Mouse (Mus musculus): Measurements from ENCODE around the gene Sike1. TPM values are rescaled to one million over a fixed set of nuclear protein-coding genes. Genes with fewer than 3 reads are reported as not detected.

Sike1 gene
- polyA plus RNA-seq, 1 experiment from 2014 or later, result 67.6 TPM

GRCm38 (mm10) chr3:103026174-103026573 lies 30.7 kb downstream of the Sike1 start:
- H3K4me1 ChIP-seq (replicated peaks), result peaks cover 11% of the 10 kb centered on the region
- WGBS, result 91% methylated on average over 1 of the region's 1 CpGs
- no peak overlapping the region for H3K27ac ChIP-seq
- H3K9ac ChIP-seq, result no peak overlapping the region
- H3K9me3 ChIP-seq (replicated peaks), result no peaks in the 10 kb centered on the region
- no peaks in the 10 kb centered on the region for H3K27me3 ChIP-seq
- H3K4me2 ChIP-seq, result no peak overlapping the region
- peaks cover 25% of the 10 kb centered on the region for H3K36me3 ChIP-seq
- H3K4me3 ChIP-seq, result no peak overlapping the region
- no peak for ATAC-seq (replicated peaks; ENCODE audit: insufficient number of reproducible peaks, insufficient read depth, low FRiP score, low read depth)

GRCm38 (mm10) chr3:103040285-103040684 lies 44.8 kb downstream of the Sike1 start:
- ATAC-seq (replicated peaks; ENCODE audit: insufficient number of reproducible peaks, insufficient read depth, low FRiP score, low read depth), result no peak
- H3K27ac ChIP-seq, result no peak overlapping the region
- no peaks in the 10 kb centered on the region for H3K4me1 ChIP-seq (replicated peaks)
- H3K4me2 ChIP-seq, result no peak overlapping the region
- no peak overlapping the region for H3K4me3 ChIP-seq
- no peaks in the 10 kb centered on the region for H3K27me3 ChIP-seq
- no peaks in the 10 kb centered on the region for H3K9me3 ChIP-seq (replicated peaks)
- 93% methylated on average over 6 of the region's 6 CpGs for WGBS
- H3K36me3 ChIP-seq, result peaks cover 64% of the 10 kb centered on the region
- no peak overlapping the region for H3K9ac ChIP-seq

- H3K36me3 ChIP-seq, result peaks cover 69% of the 10 kb centered on the region
- no peaks in the 10 kb centered on the region for H3K4me1 ChIP-seq (replicated peaks)
- 78% methylated on average over 1 of the region's 1 CpGs for WGBS
- no peak overlapping the region for H3K4me3 ChIP-seq
- no peaks in the 10 kb centered on the region for H3K9me3 ChIP-seq (replicated peaks)
- no peak overlapping the region for H3K9ac ChIP-seq
- no peak for ATAC-seq (replicated peaks; ENCODE audit: insufficient number of reproducible peaks, insufficient read depth, low FRiP score, low read depth)
- H3K27me3 ChIP-seq, result no peaks in the 10 kb centered on the region
- H3K4me2 ChIP-seq, result no peak overlapping the region
- H3K27ac ChIP-seq, result no peak overlapping the region
Measured at GRCm38 (mm10) chr3:103040861-103041379, 45.4 kb downstream of the Sike1 start.

- H3K36me3 ChIP-seq, result peaks cover 66% of the 10 kb centered on the region
- WGBS, result 83% methylated on average over 5 of the region's 5 CpGs
- no peak overlapping the region for H3K4me3 ChIP-seq
- H3K4me2 ChIP-seq, result no peak overlapping the region
- no peak for ATAC-seq (replicated peaks; ENCODE audit: insufficient number of reproducible peaks, insufficient read depth, low FRiP score, low read depth)
- H3K27ac ChIP-seq, result no peak overlapping the region
- no peaks in the 10 kb centered on the region for H3K9me3 ChIP-seq (replicated peaks)
- H3K4me1 ChIP-seq (replicated peaks), result peaks cover 9% of the 10 kb centered on the region; the same call in 1 of the 2 replicates
- no peaks in the 10 kb centered on the region for H3K27me3 ChIP-seq
- no peak overlapping the region for H3K9ac ChIP-seq
Measured at GRCm38 (mm10) chr3:103056016-103056595, 60.6 kb downstream of the Sike1 start.

- H3K4me3 ChIP-seq, result peak overlapping the region; percentile 71
- 4% methylated on average over 10 of the region's 10 CpGs for WGBS
- H3K9ac ChIP-seq, result peak overlapping the region; percentile 38; the same call in 1 of the 2 replicates
- peak; percentile 16 for ATAC-seq (replicated peaks; ENCODE audit: insufficient number of reproducible peaks, insufficient read depth, low FRiP score, low read depth)
- no peaks in the 10 kb centered on the region for H3K9me3 ChIP-seq (replicated peaks)
- H3K27ac ChIP-seq, result peak overlapping the region; percentile 90
- peaks cover 9% of the 10 kb centered on the region; the same call in 1 of the 2 replicates for H3K4me1 ChIP-seq (replicated peaks)
- H3K27me3 ChIP-seq, result no peaks in the 10 kb centered on the region
- peaks cover 64% of the 10 kb centered on the region for H3K36me3 ChIP-seq
- peak overlapping the region; percentile 65 for H3K4me2 ChIP-seq
Measured at GRCm38 (mm10) chr3:103057752-103058151, 62.2 kb downstream of the Sike1 start.

Other genes with a start within 250 kb of the Sike1 start
- gene Tshb, start 213.0 kb upstream of the Sike1 start, polyA plus RNA-seq (2015; fragmentation: Nextera tagmentation; extraction: Ambion mirVana), result 0.08 TPM in 1 of 2 replicates, not detected in the other
- not detected in 2 replicates for gene Sycp1, start 59.6 kb upstream of the Sike1 start, polyA plus RNA-seq (2015; fragmentation: Nextera tagmentation; extraction: Ambion mirVana)
- gene Nr1h5, start 31.6 kb upstream of the Sike1 start, polyA plus RNA-seq (2015; fragmentation: Nextera tagmentation; extraction: Ambion mirVana), result 0.06 and 0.14 TPM in 2 replicates
- 254 and 259 TPM in 2 replicates for gene Csde1, start 24.7 kb downstream of the Sike1 start, polyA plus RNA-seq (2015; fragmentation: Nextera tagmentation; extraction: Ambion mirVana)
- gene Nras, start 62.6 kb downstream of the Sike1 start, polyA plus RNA-seq (2015; fragmentation: Nextera tagmentation; extraction: Ambion mirVana), result 60.5 and 73.7 TPM in 2 replicates
- 0.19 and 0.32 TPM in 2 replicates for gene Ampd1, start 78.3 kb downstream of the Sike1 start, polyA plus RNA-seq (2015; fragmentation: Nextera tagmentation; extraction: Ambion mirVana)
- 2.9 and 5.0 TPM in 2 replicates for gene Dennd2c, start 106.9 kb downstream of the Sike1 start, polyA plus RNA-seq (2015; fragmentation: Nextera tagmentation; extraction: Ambion mirVana)
- gene Bcas2, start 175.9 kb downstream of the Sike1 start, polyA plus RNA-seq (2015; fragmentation: Nextera tagmentation; extraction: Ambion mirVana), result 120 and 122 TPM in 2 replicates